ENCODE assay signal across 14 mouse cellular contexts in genomic region chr7:118766834-118767224, GRCm38 (mm10). TPM values are rescaled to one million over a fixed set of nuclear protein-coding genes. Genes with fewer than 3 reads are reported as not detected.
A peak's percentile ranks its signal among the peaks of the same experiment; 100 is the strongest.
DNase-seq lines count a peak whose midpoint lies in the region; ATAC-seq and TF ChIP-seq lines count a peak whose summit lies in the region.
"Had no signal": no experiment of that assay in that cellular context is flagged by ENCODE, and none has a peak within 500 bp of the region (broad histone marks: within the 10 kb centered on the region; RNA-seq: fewer than 3 reads in every experiment).

No protein-coding gene starts in this region.

- no peak for ATAC-seq in midbrain, embryonic 12.5 days (ENCODE audit: low FRiP score, low read depth)
- no peak for ATAC-seq in midbrain, embryonic 16.5 days
- ATAC-seq in forebrain, postnatal 0 days = no peak
- peak; percentile 30; the same call in 1 of the 2 replicates for ATAC-seq in neural tube, embryonic 14.5 days (ENCODE audit: low read depth)
- ATAC-seq: liver, postnatal 0 days had no signal

- no peaks in the 10 kb centered on the region for H3K27me3 ChIP-seq in midbrain, embryonic 12.5 days
- H3K27me3 ChIP-seq in midbrain, embryonic 16.5 days (ENCODE audit: control insufficient read depth, insufficient read depth, low read depth, low read length) = no peaks in the 10 kb centered on the region
- H3K27me3 ChIP-seq in forebrain, postnatal 0 days (ENCODE audit: insufficient read depth, low read length) = no peaks in the 10 kb centered on the region
- H3K27me3 ChIP-seq in neural tube, embryonic 14.5 days (ENCODE audit: control insufficient read depth, insufficient read depth, low read length) = no peaks in the 10 kb centered on the region
- H3K27me3 ChIP-seq: heart, embryonic 13.5 days; stomach, embryonic 15.5 days had no signal

- peaks cover 3% of the 10 kb centered on the region; the same call in 1 of the 2 replicates for H3K4me1 ChIP-seq in midbrain, embryonic 12.5 days
- no peaks in the 10 kb centered on the region for H3K4me1 ChIP-seq in midbrain, embryonic 16.5 days (ENCODE audit: control insufficient read depth, insufficient read depth, low read length)
- no peaks in the 10 kb centered on the region for H3K4me1 ChIP-seq in forebrain, postnatal 0 days (ENCODE audit: insufficient read depth)
- H3K4me1 ChIP-seq in neural tube, embryonic 14.5 days (ENCODE audit: control insufficient read depth, insufficient read depth, low read length) = no peaks in the 10 kb centered on the region
- H3K4me1 ChIP-seq: embryonic facial prominence, embryonic 10.5 days; limb, embryonic 10.5 days; stomach, embryonic 15.5 days had no signal

- H3K4me3 ChIP-seq in midbrain, embryonic 12.5 days = no peak overlapping the region
- no peak overlapping the region for H3K4me3 ChIP-seq in midbrain, embryonic 16.5 days (ENCODE audit: low read depth, low read length)
- H3K4me3 ChIP-seq in forebrain, postnatal 0 days (ENCODE audit: low read depth, low read length) = no peak overlapping the region
- H3K4me3 ChIP-seq in neural tube, embryonic 14.5 days (ENCODE audit: low read depth, low read length) = no peak overlapping the region
- H3K4me3 ChIP-seq: embryonic facial prominence, embryonic 10.5 days; heart, embryonic 13.5 days; limb, embryonic 10.5 days; stomach, embryonic 15.5 days had no signal

- H3K4me2 ChIP-seq in midbrain, embryonic 12.5 days (replicated peaks) = no peak overlapping the region
- H3K4me2 ChIP-seq in midbrain, embryonic 16.5 days (ENCODE audit: low read length) = no peak overlapping the region
- H3K4me2 ChIP-seq in forebrain, postnatal 0 days (ENCODE audit: low read depth) = no peak overlapping the region
- H3K4me2 ChIP-seq in neural tube, embryonic 14.5 days (ENCODE audit: low read depth, low read length) = no peak overlapping the region
- H3K4me2 ChIP-seq: heart, embryonic 13.5 days; stomach, embryonic 15.5 days had no signal

- 0 out of 2 replicates have a peak overlapping the region, but pooled peaks have one; percentile 10 for H3K27ac ChIP-seq in midbrain, embryonic 12.5 days (replicated peaks)
- H3K27ac ChIP-seq in midbrain, embryonic 16.5 days (ENCODE audit: low read length) = no peak overlapping the region
- H3K27ac ChIP-seq in forebrain, postnatal 0 days (ENCODE audit: low read depth, low read length) = no peak overlapping the region
- H3K27ac ChIP-seq in neural tube, embryonic 14.5 days (ENCODE audit: low read depth, low read length) = 0 out of 2 replicates have a peak overlapping the region, but pooled peaks have one; percentile 34
- H3K27ac ChIP-seq: embryonic facial prominence, embryonic 10.5 days; heart, embryonic 13.5 days; limb, embryonic 10.5 days; stomach, embryonic 15.5 days had no signal

- peak; percentile 33 for DNase-seq in cerebellum, adult 8-10 months
- DNase-seq in cerebellum, adult 11 months = no peak
- no peak for DNase-seq in forebrain, postnatal 0 days
- DNase-seq in thymus, adult 18-20 months = no peak
- DNase-seq in spleen, postnatal 10 days (ENCODE audit: low spot score in 2 of 2) = no peak

- TF ChIP-seq CTCF in forebrain, postnatal 0 days (IDR thresholded peaks at IDR 0.05; ENCODE audit: low read depth) = no peak

- H3K9ac ChIP-seq in midbrain, embryonic 12.5 days (replicated peaks) = no peak overlapping the region
- no peak overlapping the region for H3K9ac ChIP-seq in midbrain, embryonic 16.5 days (ENCODE audit: low read depth, low read length)
- peak overlapping the region; percentile 40; the same call in 1 of the 2 replicates for H3K9ac ChIP-seq in forebrain, postnatal 0 days
- no peak overlapping the region for H3K9ac ChIP-seq in neural tube, embryonic 14.5 days (replicated peaks; ENCODE audit: low read depth, low read length)
- H3K9ac ChIP-seq: heart, embryonic 13.5 days; liver, postnatal 0 days; stomach, embryonic 15.5 days had no signal

- peaks cover 32% of the 10 kb centered on the region for H3K36me3 ChIP-seq in midbrain, embryonic 12.5 days
- peaks cover 13% of the 10 kb centered on the region for H3K36me3 ChIP-seq in midbrain, embryonic 16.5 days (ENCODE audit: control insufficient read depth, insufficient read depth, low read length)
- peaks cover 52% of the 10 kb centered on the region for H3K36me3 ChIP-seq in forebrain, postnatal 0 days (ENCODE audit: insufficient read depth)
- peaks cover 19% of the 10 kb centered on the region; the same call in 1 of the 2 replicates for H3K36me3 ChIP-seq in neural tube, embryonic 14.5 days (ENCODE audit: control insufficient read depth, insufficient read depth, low read length)

- 90% methylated on average over 5 of the region's 5 CpGs for WGBS in midbrain, embryonic 12.5 days
- WGBS in midbrain, embryonic 16.5 days = 81% methylated on average over 5 of the region's 5 CpGs
- 85% methylated on average over 5 of the region's 5 CpGs for WGBS in forebrain, postnatal 0 days
- 66% methylated on average over 5 of the region's 5 CpGs for WGBS in neural tube, embryonic 14.5 days

- no peaks in the 10 kb centered on the region for H3K9me3 ChIP-seq in midbrain, embryonic 12.5 days
- no peaks in the 10 kb centered on the region for H3K9me3 ChIP-seq in midbrain, embryonic 16.5 days (replicated peaks; ENCODE audit: control insufficient read depth, low read length, poor library complexity, severe bottlenecking)
- H3K9me3 ChIP-seq in forebrain, postnatal 0 days (ENCODE audit: low read length) = no peaks in the 10 kb centered on the region
- H3K9me3 ChIP-seq in neural tube, embryonic 14.5 days (ENCODE audit: control insufficient read depth, low read length) = no peaks in the 10 kb centered on the region
- H3K9me3 ChIP-seq: embryonic facial prominence, embryonic 10.5 days; G1E; heart, embryonic 13.5 days; limb, embryonic 10.5 days; stomach, embryonic 15.5 days had no signal

RNA-seq across cellular contexts. Expression of gene Vps35l, which starts 26.8 kb away (rescaled TPM):
- 89.4 and 95.3 TPM in 2 replicates for polyA plus RNA-seq in midbrain, embryonic 12.5 days (2016; fragmentation: Nextera tagmentation; extraction: Ambion mirVana)
- polyA plus RNA-seq in midbrain, embryonic 16.5 days (2015; fragmentation: Nextera tagmentation; extraction: Ambion mirVana) = 102 and 113 TPM in 2 replicates
- total RNA-seq in forebrain, postnatal 0 days (2014; rRNA removed) = 89.7 and 105 TPM in 2 replicates
- polyA plus RNA-seq in forebrain, postnatal 0 days (2015; fragmentation: Nextera tagmentation; extraction: Ambion mirVana) = 85.9 and 94.5 TPM in 2 replicates
- polyA plus RNA-seq in neural tube, embryonic 14.5 days (2014; fragmentation: Nextera tagmentation; extraction: Ambion mirVana) = 88.8 and 107 TPM in 2 replicates

RNA-seq across cellular contexts. Expression of gene Ccp110, which starts 54.5 kb away (rescaled TPM):
- polyA plus RNA-seq in midbrain, embryonic 12.5 days (2016; fragmentation: Nextera tagmentation; extraction: Ambion mirVana) = 40.7 and 44.6 TPM in 2 replicates
- polyA plus RNA-seq in midbrain, embryonic 16.5 days (2015; fragmentation: Nextera tagmentation; extraction: Ambion mirVana) = 33.1 and 40.4 TPM in 2 replicates
- 28.2 and 33.6 TPM in 2 replicates for total RNA-seq in forebrain, postnatal 0 days (2014; rRNA removed)
- 8.9 and 13.3 TPM in 2 replicates for polyA plus RNA-seq in forebrain, postnatal 0 days (2015; fragmentation: Nextera tagmentation; extraction: Ambion mirVana)
- 19.6 and 20.9 TPM in 2 replicates for polyA plus RNA-seq in neural tube, embryonic 14.5 days (2014; fragmentation: Nextera tagmentation; extraction: Ambion mirVana)

Comparison
In these comparisons a context has a peak if more than half of its experiments do, and no peak if none do; other contexts are left out.
1. H3K27ac ChIP-seq: peak in midbrain, embryonic 12.5 days (single experiment) and neural tube, embryonic 14.5 days (single experiment); none in midbrain, embryonic 16.5 days (single experiment) and forebrain, postnatal 0 days (single experiment).